Mouse (Mus musculus) stomach, embryonic 16.5 days (tissue): Measurements from ENCODE around the gene Tmem164. TPM values are rescaled to one million over a fixed set of nuclear protein-coding genes. Genes with fewer than 3 reads are reported as not detected.

ENCODE experiments used
- ATAC-seq: fragments of 200-750 bp; cut with Nextera tagmentation; 2 replicates; pipeline ENCODE4 v1.8.0; 2017; ENCODE audit warnings: moderate number of reproducible peaks, moderate TSS enrichment; ENCODE audit not compliant: insufficient read depth, low FRiP score
- H3K27ac ChIP-seq: fragments of 300-500 bp; sonication (generic); 2 replicates; pipeline ENCODE4 v1.5.1; 2014; ENCODE audit warnings: low read length
- H3K27me3 ChIP-seq: fragments of 300-500 bp; sonication (generic); 2 replicates; pipeline ENCODE4 v1.6.1; 2014; ENCODE audit warnings: low read length, control low read depth, mixed read lengths; ENCODE audit not compliant: control insufficient read depth, insufficient read depth
- H3K36me3 ChIP-seq: fragments of 300-500 bp; sonication (generic); 2 replicates; pipeline ENCODE4 v1.6.1; 2014; ENCODE audit warnings: low read length; ENCODE audit not compliant: control insufficient read depth, insufficient read depth
- H3K4me1 ChIP-seq: fragments of 300-500 bp; sonication (generic); 2 replicates; pipeline ENCODE4 v1.6.1; 2014; ENCODE audit warnings: low read length, control low read depth, mixed read lengths; ENCODE audit not compliant: control insufficient read depth, insufficient read depth
- H3K4me2 ChIP-seq: fragments of 300-500 bp; sonication (generic); 2 replicates; pipeline ENCODE4 v1.6.1; 2014; ENCODE audit warnings: low read depth, low read length, mixed read lengths
- H3K4me3 ChIP-seq: fragments of 300-500 bp; sonication (generic); replicated peaks from 2 replicates; pipeline ENCODE4 v1.5.1; 2014; ENCODE audit warnings: mild to moderate bottlenecking, low read length
- H3K9ac ChIP-seq: fragments of 300-500 bp; sonication (generic); 2 replicates; pipeline ENCODE4 v1.6.1; 2014; ENCODE audit warnings: low read length
- H3K9me3 ChIP-seq: fragments of 300-500 bp; sonication (generic); replicated peaks from 2 replicates; pipeline ENCODE4 v1.6.1; 2016; ENCODE audit warnings: low read length, control low read depth; ENCODE audit not compliant: control insufficient read depth
- WGBS: fragments of 180-500 bp; shearing (Covaris S2); extraction: QIAGEN DNeasy Blood & Tissue Kit; methylation state at CpG from one replicate; pipeline ENCODE4 v1.1.7; 2014; 5-methylcytosine and 5-hydroxymethylcytosine counted together
- polyA plus RNA-seq: library from polyadenylated mRNA; unstranded; fragments of >200 nt; fragmentation: Nextera tagmentation; extraction: Ambion mirVana; gene quantifications from 2 replicates; pipeline ENCODE4 v1.2.1, GENCODE M21; 2015

Gene Tmem164
- polyA plus RNA-seq, 1 experiment from 2014 or later, result 60.5 TPM

- H3K4me1 ChIP-seq, result peaks cover 29% of the 10 kb centered on the region
- H3K27ac ChIP-seq, result no peak overlapping the region
- peaks cover 10% of the 10 kb centered on the region; the same call in 1 of the 2 replicates for H3K27me3 ChIP-seq
- 40% methylated on average over 4 of the region's 4 CpGs for WGBS
- no peak overlapping the region for H3K9ac ChIP-seq
- H3K4me2 ChIP-seq, result peak overlapping the region; percentile 81
- H3K36me3 ChIP-seq, result no peaks in the 10 kb centered on the region
- peak overlapping the region; percentile 60 for H3K4me3 ChIP-seq
- no peak for ATAC-seq
- H3K9me3 ChIP-seq, result no peaks in the 10 kb centered on the region
These were observed 3.5 kb downstream of the Tmem164 start for GRCm38 (mm10) chrX:142684674-142685073.

GRCm38 (mm10) chrX:142685676-142686075 is 4.5 kb downstream of the Tmem164 start:
- 35% methylated on average over 6 of the region's 6 CpGs for WGBS
- H3K36me3 ChIP-seq, result no peaks in the 10 kb centered on the region
- H3K27ac ChIP-seq, result no peak overlapping the region; the same call in 1 of the 2 replicates
- no peak overlapping the region for H3K4me3 ChIP-seq
- H3K9me3 ChIP-seq, result no peaks in the 10 kb centered on the region
- peaks cover 10% of the 10 kb centered on the region; the same call in 1 of the 2 replicates for H3K27me3 ChIP-seq
- peak overlapping the region; percentile 81 for H3K4me2 ChIP-seq
- H3K9ac ChIP-seq, result no peak overlapping the region
- no peak for ATAC-seq
- peaks cover 26% of the 10 kb centered on the region for H3K4me1 ChIP-seq

DNA sequence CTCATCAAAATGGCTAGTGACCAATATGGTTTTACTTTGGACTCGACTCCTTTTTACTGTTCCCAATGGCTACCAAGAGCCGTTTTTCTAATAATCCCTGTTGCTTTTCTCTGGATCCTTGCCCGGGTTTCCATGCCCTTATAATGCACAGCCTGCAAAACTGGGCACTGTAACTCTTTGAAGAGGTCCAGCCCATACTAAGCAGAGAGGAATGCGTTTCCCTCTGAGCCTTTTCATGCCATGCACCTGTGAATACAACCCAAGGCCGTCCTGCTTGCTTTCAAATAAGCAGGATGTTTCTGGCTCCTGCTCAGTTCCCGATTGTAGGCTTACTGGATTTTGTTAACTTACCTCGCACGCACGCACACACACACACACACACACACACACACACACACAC is 7.3 kb downstream of the Tmem164 start:
- no peak for ATAC-seq
- no peaks in the 10 kb centered on the region for H3K9me3 ChIP-seq
- H3K4me3 ChIP-seq, result no peak overlapping the region
- H3K4me2 ChIP-seq, result no peak overlapping the region
- WGBS, result 75% methylated on average over 9 of the region's 9 CpGs
- no peaks in the 10 kb centered on the region for H3K36me3 ChIP-seq
- H3K27ac ChIP-seq, result no peak overlapping the region
- no peaks in the 10 kb centered on the region for H3K27me3 ChIP-seq
- peaks cover 19% of the 10 kb centered on the region for H3K4me1 ChIP-seq
- H3K9ac ChIP-seq, result no peak overlapping the region

- Histone ChIP-seq H3K4me3 (no peak overlapping the region), H3K9ac (no peak overlapping the region), H3K27ac (no peak overlapping the region), H3K27me3 (no peaks in the 10 kb centered on the region), H3K36me3 (no peaks in the 10 kb centered on the region), H3K9me3 (no peaks in the 10 kb centered on the region), H3K4me1 (0 out of 2 replicates have a peak, but pooled peaks cover 4% of the 10 kb centered on the region), H3K4me2 (no peak overlapping the region)
- ATAC-seq, result no peak
- WGBS, result 48% methylated on average over 2 of the region's 2 CpGs
These were observed 12.1 kb downstream of the Tmem164 start for GRCm38 (mm10) chrX:142693256-142693655.

DNA sequence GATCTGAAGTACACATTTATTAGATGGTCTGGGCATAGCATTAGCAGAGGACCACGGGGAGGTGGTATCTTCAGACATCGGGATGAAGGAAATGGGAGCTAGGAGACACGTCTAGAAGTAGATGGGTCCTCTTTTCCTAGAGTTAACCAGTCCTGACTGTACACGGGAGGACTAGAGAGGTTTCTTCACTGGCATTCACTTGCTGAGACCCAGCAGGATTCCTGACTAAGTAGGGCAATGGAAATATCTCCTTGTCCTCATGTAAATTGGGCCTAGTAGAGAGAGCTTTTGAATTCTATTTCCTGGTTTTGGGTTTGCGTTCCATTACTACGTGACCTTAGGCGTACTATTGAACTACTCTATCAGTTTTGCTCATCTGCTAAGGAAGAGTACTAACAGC is 13.1 kb downstream of the Tmem164 start:
- Histone ChIP-seq H3K27ac (no peak overlapping the region), H3K9me3 (no peaks in the 10 kb centered on the region), H3K9ac (no peak overlapping the region), H3K4me3 (no peak overlapping the region), H3K4me1 (peaks cover 4% of the 10 kb centered on the region; the same call in 1 of the 2 replicates), H3K36me3 (no peaks in the 10 kb centered on the region), H3K27me3 (no peaks in the 10 kb centered on the region), H3K4me2 (no peak overlapping the region)
- WGBS, result 83% methylated on average over 7 of the region's 7 CpGs
- no peak for ATAC-seq

DNA sequence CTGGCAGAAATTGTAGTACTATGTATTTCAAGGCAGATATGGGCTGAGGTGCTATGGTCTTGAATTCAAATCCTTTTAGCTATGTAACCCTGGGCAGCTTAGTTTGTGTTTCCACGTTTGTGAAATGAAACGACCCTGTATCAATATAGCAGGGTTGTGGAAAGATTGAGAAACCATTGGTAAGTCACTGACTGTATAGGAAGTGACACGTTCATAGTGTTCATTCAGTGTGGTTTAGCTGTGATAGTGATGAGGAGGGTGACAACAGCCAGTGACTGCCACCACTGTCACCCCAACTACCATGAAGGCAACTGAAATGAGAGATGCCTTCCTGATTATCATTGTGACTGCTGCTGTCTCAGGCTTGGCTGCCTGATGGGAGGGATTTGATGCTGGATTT is 13.7 kb downstream of the Tmem164 start:
- Histone ChIP-seq H3K4me3 (no peak overlapping the region), H3K4me2 (no peak overlapping the region), H3K9ac (no peak overlapping the region), H3K27me3 (no peaks in the 10 kb centered on the region), H3K9me3 (no peaks in the 10 kb centered on the region), H3K4me1 (peaks cover 5% of the 10 kb centered on the region; the same call in 1 of the 2 replicates), H3K27ac (no peak overlapping the region), H3K36me3 (no peaks in the 10 kb centered on the region)
- 84% methylated on average over 3 of the region's 3 CpGs for WGBS
- ATAC-seq, result no peak

GRCm38 (mm10) chrX:142696789-142697188 is 15.6 kb downstream of the Tmem164 start:
- WGBS, result 77% methylated on average over 11 of the region's 11 CpGs
- H3K27ac ChIP-seq, result no peak overlapping the region

DNA sequence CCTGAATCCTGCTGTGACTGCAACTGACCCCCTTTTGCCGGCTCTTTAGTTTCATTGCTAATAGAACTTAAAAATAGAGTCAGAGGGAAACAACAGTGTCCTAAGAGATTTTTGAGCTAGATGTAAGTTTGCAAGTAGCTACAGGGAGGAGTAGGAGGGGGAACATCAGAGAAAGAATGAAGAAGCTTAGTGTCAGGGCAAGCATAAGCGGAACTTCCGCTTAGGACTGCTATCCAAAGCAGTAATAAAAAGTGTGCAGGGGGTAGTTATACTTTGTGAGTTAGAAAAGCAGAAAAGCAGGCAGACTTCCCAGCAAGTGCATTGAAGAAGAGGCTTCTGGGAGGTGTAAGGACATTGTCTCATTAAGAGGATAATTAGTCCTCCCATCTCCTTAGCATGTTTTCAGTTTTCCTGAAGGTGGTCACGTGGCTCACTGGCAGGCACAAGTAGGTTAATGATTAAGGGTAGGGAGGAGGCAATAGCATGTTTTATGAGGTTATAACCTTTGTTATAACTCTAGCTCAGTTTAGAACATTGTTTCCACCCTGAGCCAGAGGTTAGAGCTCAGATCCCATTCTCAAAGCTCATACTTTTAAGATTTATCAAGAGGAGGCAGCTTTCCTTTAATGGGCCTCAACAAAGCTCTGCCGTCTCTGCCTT is 16.5 kb downstream of the Tmem164 start:
- 59% methylated on average over 5 of the region's 5 CpGs for WGBS
- no peak for ATAC-seq
- no peak overlapping the region for H3K4me2 ChIP-seq
- peak overlapping the region; percentile 29 for H3K27ac ChIP-seq
- no peaks in the 10 kb centered on the region for H3K36me3 ChIP-seq
- peaks cover 17% of the 10 kb centered on the region for H3K4me1 ChIP-seq
- no peaks in the 10 kb centered on the region for H3K9me3 ChIP-seq
- H3K9ac ChIP-seq, result no peak overlapping the region
- H3K4me3 ChIP-seq, result no peak overlapping the region
- no peaks in the 10 kb centered on the region; the same call in 1 of the 2 replicates for H3K27me3 ChIP-seq

More at GRCm38 (mm10) chrX:142696789-142697188, 15.6 kb downstream of the Tmem164 start:
- Histone ChIP-seq H3K36me3 (no peaks in the 10 kb centered on the region), H3K9ac (no peak overlapping the region), H3K27me3 (no peaks in the 10 kb centered on the region; the same call in 1 of the 2 replicates), H3K4me3 (no peak overlapping the region), H3K9me3 (no peaks in the 10 kb centered on the region), H3K4me1 (peaks cover 13% of the 10 kb centered on the region), H3K4me2 (no peak overlapping the region)
- no peak for ATAC-seq

DNA sequence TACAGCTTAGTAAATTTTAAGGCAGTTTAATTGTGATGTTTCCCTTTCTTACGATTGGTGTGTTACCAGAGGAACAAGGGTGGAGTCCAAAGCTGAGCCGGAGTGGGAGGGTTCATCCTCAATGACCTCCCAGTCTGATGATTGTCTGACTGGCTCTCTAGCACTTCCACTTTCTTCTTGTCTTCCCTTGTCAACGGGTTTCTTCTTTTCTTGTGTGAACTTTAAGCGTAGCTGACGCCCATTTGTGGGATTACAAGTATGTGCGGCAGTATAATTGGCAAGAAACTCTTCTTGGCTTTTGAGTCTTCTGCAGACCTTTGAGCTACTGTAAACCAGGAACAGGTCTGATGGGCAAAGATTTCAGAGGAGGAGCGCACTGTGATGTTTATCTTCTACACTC is 17.0 kb downstream of the Tmem164 start:
- Histone ChIP-seq H3K27ac (peak overlapping the region; percentile 29; the same call in 1 of the 2 replicates), H3K4me2 (no peak overlapping the region), H3K9me3 (no peaks in the 10 kb centered on the region), H3K4me1 (peaks cover 17% of the 10 kb centered on the region), H3K9ac (no peak overlapping the region), H3K4me3 (no peak overlapping the region), H3K27me3 (no peaks in the 10 kb centered on the region; the same call in 1 of the 2 replicates), H3K36me3 (no peaks in the 10 kb centered on the region)
- no peak for ATAC-seq
- 59% methylated on average over 7 of the region's 7 CpGs for WGBS
